Mouse (Mus musculus): ENCODE data around the gene Gna13. TPM values are rescaled to one million over a fixed set of nuclear protein-coding genes. Genes with fewer than 3 reads are reported as not detected.

Gna13 gene
- polyA plus RNA-seq, 2 experiments = 9.4 to 13.1 TPM

GRCm38 (mm10) chr11:109348408-109348807 is 14.2 kb upstream of the Gna13 start:
- TF ChIP-seq CTCF (IDR thresholded peaks at IDR 0.05; ENCODE audit: low read depth) (no peak), EP300 (IDR thresholded peaks at IDR 0.05; ENCODE audit: low read depth) (no peak)
- no peak overlapping the region for H3K27ac ChIP-seq
- H3K36me3 ChIP-seq (replicated peaks; ENCODE audit: control insufficient read depth, insufficient read depth, low read depth) = no peaks in the 10 kb centered on the region
- no peaks in the 10 kb centered on the region for H3K27me3 ChIP-seq (ENCODE audit: control insufficient read depth, insufficient read depth, low read length)
- no peak overlapping the region for H3K4me3 ChIP-seq (ENCODE audit: insufficient read depth in 1 of 2, low read depth in 2 of 2, low read length in 2 of 2)
- ATAC-seq (ENCODE audit: insufficient read depth) (no peak), DNase-seq (ENCODE audit: low read depth in 3 of 3, low spot score in 3 of 3) (no peak)
- no peak overlapping the region for H3K9ac ChIP-seq (replicated peaks)
- peaks cover 3 to 33% of the 10 kb centered on the region in 2 experiments; a peak in 3 of 4 replicates for H3K4me1 ChIP-seq (replicated peaks; ENCODE audit: control insufficient read depth in 2 of 2, insufficient read depth in 2 of 2, low read length in 1 of 2)
- WGBS (ENCODE audit: insufficient replicate concordance) = 24% methylated on average over 12 of the region's 12 CpGs
- no peak overlapping the region for H3K4me2 ChIP-seq (ENCODE audit: low read depth)
- no peaks in the 10 kb centered on the region for H3K9me3 ChIP-seq (ENCODE audit: control insufficient read depth, low read length)

DNA sequence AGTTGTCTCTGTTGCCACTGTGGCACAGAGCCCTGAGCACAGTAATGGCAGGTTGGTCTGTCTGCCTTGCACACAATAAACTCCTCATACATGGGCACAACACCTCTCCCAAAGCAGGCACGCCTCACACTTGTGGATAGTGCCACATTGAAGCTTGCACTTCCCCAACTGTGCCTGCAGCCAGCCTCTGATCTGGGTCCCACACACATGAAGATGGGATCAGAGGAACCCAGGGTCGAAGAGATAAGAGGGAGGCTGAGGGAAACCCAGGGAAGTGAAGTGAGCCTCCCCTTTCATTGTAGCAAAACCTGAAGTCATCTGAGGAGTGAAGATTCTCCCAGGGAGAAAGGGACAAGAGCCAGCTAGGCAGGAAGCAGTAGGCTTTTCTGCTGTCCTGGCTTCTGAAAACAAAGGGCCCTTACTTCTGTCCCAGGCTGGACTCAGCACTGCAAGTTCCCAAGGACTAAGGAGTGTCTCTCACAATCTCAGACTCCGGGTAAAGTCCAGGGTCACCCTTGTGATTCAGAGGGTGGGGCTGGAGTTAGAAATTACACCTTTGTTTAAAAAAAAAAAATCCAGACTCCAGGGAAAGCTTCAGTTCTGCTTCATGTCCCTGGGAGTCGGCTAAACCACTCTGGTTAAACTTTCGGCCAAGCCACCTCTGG is 12.8 kb upstream of the Gna13 start:
- Histone ChIP-seq H3K4me3 (ENCODE audit: insufficient read depth in 1 of 2, low read depth in 2 of 2, low read length in 2 of 2) (no peak overlapping the region), H3K27ac (no peak overlapping the region), H3K36me3 (replicated peaks; ENCODE audit: control insufficient read depth, insufficient read depth, low read depth) (no peaks in the 10 kb centered on the region), H3K27me3 (ENCODE audit: control insufficient read depth, insufficient read depth, low read length) (no peaks in the 10 kb centered on the region), H3K4me2 (ENCODE audit: low read depth) (no peak overlapping the region), H3K9ac (replicated peaks) (no peak overlapping the region), H3K4me1 (replicated peaks; ENCODE audit: control insufficient read depth in 2 of 2, insufficient read depth in 2 of 2, low read length in 1 of 2) (peaks cover 3 to 33% of the 10 kb centered on the region in 2 experiments; a peak in 3 of 4 replicates), H3K9me3 (ENCODE audit: control insufficient read depth, low read length) (no peaks in the 10 kb centered on the region)
- peak; percentile 35; the same call in 1 of the 2 replicates for ATAC-seq (ENCODE audit: insufficient read depth)
- 26% methylated on average over 5 of the region's 5 CpGs for WGBS (ENCODE audit: insufficient replicate concordance)
- DNase-seq (ENCODE audit: low read depth in 3 of 3, low spot score in 3 of 3) = no peak
- TF ChIP-seq EP300 (IDR thresholded peaks at IDR 0.05; ENCODE audit: low read depth) = no peak
- no peak for TF ChIP-seq CTCF (IDR thresholded peaks at IDR 0.05; ENCODE audit: low read depth)

GRCm38 (mm10) chr11:109350317-109350714 is 12.3 kb upstream of the Gna13 start:
- WGBS (ENCODE audit: insufficient replicate concordance) = 64% methylated on average over 7 of the region's 7 CpGs
- H3K27ac ChIP-seq = no peak overlapping the region
- H3K4me3 ChIP-seq (ENCODE audit: insufficient read depth in 1 of 2, low read depth in 2 of 2, low read length in 2 of 2) = no peak overlapping the region
- H3K27me3 ChIP-seq (ENCODE audit: control insufficient read depth, insufficient read depth, low read length) = no peaks in the 10 kb centered on the region
- no peak for DNase-seq (ENCODE audit: low read depth in 3 of 3, low spot score in 3 of 3)
- no peak overlapping the region for H3K9ac ChIP-seq (replicated peaks)
- no peaks in the 10 kb centered on the region for H3K9me3 ChIP-seq (ENCODE audit: control insufficient read depth, low read length)
- H3K4me1 ChIP-seq (replicated peaks; ENCODE audit: control insufficient read depth in 2 of 2, insufficient read depth in 2 of 2, low read length in 1 of 2) = peaks cover 3 to 33% of the 10 kb centered on the region in 2 experiments; a peak in 3 of 4 replicates
- H3K4me2 ChIP-seq (ENCODE audit: low read depth) = no peak overlapping the region
- no peak for TF ChIP-seq CTCF (IDR thresholded peaks at IDR 0.05; ENCODE audit: low read depth)
- TF ChIP-seq EP300 (IDR thresholded peaks at IDR 0.05; ENCODE audit: low read depth) = no peak
- no peaks in the 10 kb centered on the region for H3K36me3 ChIP-seq (replicated peaks; ENCODE audit: control insufficient read depth, insufficient read depth, low read depth)
- no peak for ATAC-seq (ENCODE audit: insufficient read depth)

GRCm38 (mm10) chr11:109351489-109351888 is 11.1 kb upstream of the Gna13 start:
- ATAC-seq (ENCODE audit: insufficient read depth) (no peak), DNase-seq (ENCODE audit: low read depth in 3 of 3, low spot score in 3 of 3) (no peak)
- H3K36me3 ChIP-seq (replicated peaks; ENCODE audit: control insufficient read depth, insufficient read depth, low read depth) = no peaks in the 10 kb centered on the region
- H3K9ac ChIP-seq (replicated peaks) = no peak overlapping the region
- no peak overlapping the region for H3K4me3 ChIP-seq (ENCODE audit: insufficient read depth in 1 of 2, low read depth in 2 of 2, low read length in 2 of 2)
- H3K4me2 ChIP-seq (ENCODE audit: low read depth) = no peak overlapping the region
- no peaks in the 10 kb centered on the region for H3K9me3 ChIP-seq (ENCODE audit: control insufficient read depth, low read length)
- no peak overlapping the region for H3K27ac ChIP-seq
- peaks cover 3 to 31% of the 10 kb centered on the region in 2 experiments; a peak in 3 of 4 replicates for H3K4me1 ChIP-seq (replicated peaks; ENCODE audit: control insufficient read depth in 2 of 2, insufficient read depth in 2 of 2, low read length in 1 of 2)
- no peaks in the 10 kb centered on the region for H3K27me3 ChIP-seq (ENCODE audit: control insufficient read depth, insufficient read depth, low read length)
- TF ChIP-seq EP300 (IDR thresholded peaks at IDR 0.05; ENCODE audit: low read depth) = no peak
- no peak for TF ChIP-seq CTCF (IDR thresholded peaks at IDR 0.05; ENCODE audit: low read depth)
- WGBS (ENCODE audit: insufficient replicate concordance) = 66% methylated on average over 4 of the region's 4 CpGs

DNA sequence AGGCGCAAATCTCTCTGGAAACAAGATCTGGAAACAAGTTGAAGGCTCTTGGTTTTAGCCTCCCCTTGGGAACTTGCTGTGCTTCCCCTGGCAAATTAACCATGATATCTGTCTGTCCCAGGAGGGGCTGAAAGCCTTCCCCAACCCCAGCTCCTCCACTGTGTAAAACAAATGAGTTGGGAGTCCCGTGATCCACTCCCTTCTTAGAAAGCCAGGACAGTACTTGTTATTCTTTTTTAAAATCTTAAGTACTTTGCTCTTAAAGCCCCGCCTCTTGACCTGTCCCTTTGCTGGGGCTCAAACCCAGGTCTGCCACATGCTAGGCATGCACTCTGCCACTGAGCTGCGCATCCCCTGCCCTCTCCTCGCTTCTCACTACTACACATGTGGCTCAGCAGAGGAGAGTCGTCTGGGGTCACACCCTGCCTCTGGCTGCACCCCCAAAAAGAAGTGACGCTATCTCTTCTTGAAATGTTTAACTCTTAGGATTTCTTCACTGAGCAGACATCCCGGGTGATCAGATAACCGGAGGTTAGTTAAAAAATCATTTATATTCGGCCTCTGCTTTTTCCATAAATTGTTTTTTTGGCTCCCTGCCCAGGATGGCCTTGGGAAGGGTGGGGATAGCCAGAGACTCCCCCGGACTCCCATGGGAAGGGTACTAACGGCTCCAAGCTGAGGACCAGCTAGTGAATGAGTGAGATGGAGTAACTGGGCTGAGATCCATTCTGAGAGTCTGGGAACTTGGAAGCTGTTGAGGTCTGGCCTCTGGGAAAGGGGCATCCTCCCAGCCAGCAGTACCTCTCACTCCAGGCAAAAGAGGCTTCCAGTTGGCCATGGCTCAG is 9.0 kb upstream of the Gna13 start:
- Histone ChIP-seq H3K4me1 (replicated peaks; ENCODE audit: control insufficient read depth in 2 of 2, insufficient read depth in 2 of 2, low read length in 1 of 2) (peaks cover 0 to 12% of the 10 kb centered on the region in 2 experiments; a peak in 2 of 4 replicates), H3K4me3 (ENCODE audit: insufficient read depth in 1 of 2, low read depth in 2 of 2, low read length in 2 of 2) (no peak overlapping the region), H3K9ac (replicated peaks) (no peak overlapping the region), H3K9me3 (ENCODE audit: control insufficient read depth, low read length) (no peaks in the 10 kb centered on the region), H3K27ac (no peak overlapping the region), H3K4me2 (ENCODE audit: low read depth) (no peak overlapping the region), H3K36me3 (replicated peaks; ENCODE audit: control insufficient read depth, insufficient read depth, low read depth) (no peaks in the 10 kb centered on the region), H3K27me3 (ENCODE audit: control insufficient read depth, insufficient read depth, low read length) (no peaks in the 10 kb centered on the region)
- DNase-seq (ENCODE audit: low read depth in 3 of 3, low spot score in 3 of 3) (no peak), ATAC-seq (ENCODE audit: insufficient read depth) (no peak)
- TF ChIP-seq CTCF (IDR thresholded peaks at IDR 0.05; ENCODE audit: low read depth) (no peak), EP300 (IDR thresholded peaks at IDR 0.05; ENCODE audit: low read depth) (no peak)
- WGBS (ENCODE audit: insufficient replicate concordance) = 55% methylated on average over 12 of the region's 12 CpGs
